Mouse (Mus musculus) liver, embryonic 16.5 days (tissue): Measurements from ENCODE around the gene B4galt2. TPM values are rescaled to one million over a fixed set of nuclear protein-coding genes. Genes with fewer than 3 reads are reported as not detected.

ENCODE experiments used
- ATAC-seq: fragments of 200-750 bp; cut with Nextera tagmentation; 2 replicates; pipeline ENCODE4 v1.8.0; 2017; ENCODE audit warnings: low read depth, mild to moderate bottlenecking, moderate number of reproducible peaks, moderate library complexity
- H3K27ac ChIP-seq: fragments of 300-500 bp; sonication (generic); 2 replicates; pipeline ENCODE4 v1.5.1; 2014; ENCODE audit warnings: mild to moderate bottlenecking, low read length
- H3K27me3 ChIP-seq: fragments of 300-500 bp; sonication (generic); 2 replicates; pipeline ENCODE4 v1.6.1; 2014; ENCODE audit warnings: low read depth, low read length, mixed read lengths; ENCODE audit not compliant: control insufficient read depth, insufficient read depth
- H3K36me3 ChIP-seq: fragments of 300-500 bp; sonication (generic); 2 replicates; pipeline ENCODE4 v1.6.1; 2014; ENCODE audit warnings: mild to moderate bottlenecking; ENCODE audit not compliant: control insufficient read depth, insufficient read depth
- H3K4me1 ChIP-seq: fragments of 300-500 bp; sonication (generic); 2 replicates; pipeline ENCODE4 v1.6.1; 2014; ENCODE audit warnings: low read depth, low read length, mixed read lengths; ENCODE audit not compliant: control insufficient read depth
- H3K4me2 ChIP-seq: fragments of 300-500 bp; sonication (generic); 2 replicates; pipeline ENCODE4 v1.6.1; 2014; ENCODE audit warnings: low read depth, low read length, mixed read lengths
- H3K4me3 ChIP-seq: fragments of 300-500 bp; sonication (generic); 2 replicates; pipeline ENCODE4 v1.5.1; 2014; ENCODE audit warnings: low read depth, mild to moderate bottlenecking, low read length
- H3K9ac ChIP-seq: fragments of 300-500 bp; sonication (generic); 2 replicates; pipeline ENCODE4 v1.6.1; 2014; ENCODE audit warnings: low read depth, low read length
- H3K9me3 ChIP-seq: fragments of 300-500 bp; sonication (generic); replicated peaks from 2 replicates; pipeline ENCODE4 v1.6.1; 2016; ENCODE audit warnings: low read length; ENCODE audit not compliant: control insufficient read depth
- WGBS: fragments of 180-500 bp; shearing (Covaris S2); extraction: QIAGEN DNeasy Blood & Tissue Kit; methylation state at CpG from one replicate; pipeline ENCODE4 v1.1.7; 2014; ENCODE audit not compliant: insufficient replicate concordance; 5-methylcytosine and 5-hydroxymethylcytosine counted together
- polyA plus RNA-seq: library from polyadenylated mRNA; unstranded; fragments of >200 nt; fragmentation: Nextera tagmentation; extraction: Ambion mirVana; gene quantifications from 2 replicates; pipeline ENCODE4 v1.2.1, GENCODE M21; 2015

B4galt2 gene
- polyA plus RNA-seq, 1 experiment from 2014 or later, result 1.3 TPM

- Histone ChIP-seq H3K9ac (peak overlapping the region; percentile 99), H3K36me3 (no peaks in the 10 kb centered on the region; the same call in 1 of the 2 replicates), H3K9me3 (no peaks in the 10 kb centered on the region), H3K27ac (peak overlapping the region; percentile 100), H3K4me1 (peaks cover 71% of the 10 kb centered on the region), H3K27me3 (peaks cover 9% of the 10 kb centered on the region), H3K4me3 (peak overlapping the region; percentile 46), H3K4me2 (peak overlapping the region; percentile 96)
- peak; percentile 51 for ATAC-seq
- WGBS, result 25% methylated on average over 9 of the region's 9 CpGs
Measured at GRCm38 (mm10) chr4:117831920-117832691, 51.2 kb downstream of the B4galt2 start.

- 44% methylated on average over 2 of the region's 2 CpGs for WGBS
- Histone ChIP-seq H3K27ac (peak overlapping the region; percentile 100), H3K4me3 (peak overlapping the region; percentile 46), H3K9me3 (no peaks in the 10 kb centered on the region), H3K27me3 (peaks cover 14% of the 10 kb centered on the region), H3K36me3 (no peaks in the 10 kb centered on the region), H3K9ac (peak overlapping the region; percentile 99), H3K4me1 (peaks cover 66% of the 10 kb centered on the region), H3K4me2 (peak overlapping the region; percentile 96)
- no peak for ATAC-seq
Measured at GRCm38 (mm10) chr4:117831499-117831898, 51.8 kb downstream of the B4galt2 start.

GRCm38 (mm10) chr4:117830801-117831200, 52.5 kb downstream of the B4galt2 start:
- Histone ChIP-seq H3K27me3 (peaks cover 17% of the 10 kb centered on the region), H3K4me1 (peaks cover 66% of the 10 kb centered on the region), H3K9ac (peak overlapping the region; percentile 99), H3K36me3 (no peaks in the 10 kb centered on the region), H3K4me3 (peak overlapping the region; percentile 34), H3K27ac (peak overlapping the region; percentile 100), H3K9me3 (no peaks in the 10 kb centered on the region), H3K4me2 (peak overlapping the region; percentile 96)
- no peak for ATAC-seq
- WGBS, result 68% methylated on average over 9 of the region's 9 CpGs

GRCm38 (mm10) chr4:117830124-117830551, 53.1 kb downstream of the B4galt2 start:
- Histone ChIP-seq H3K4me3 (peak overlapping the region; percentile 57), H3K36me3 (no peaks in the 10 kb centered on the region), H3K27me3 (peaks cover 22% of the 10 kb centered on the region), H3K9me3 (no peaks in the 10 kb centered on the region), H3K4me2 (peak overlapping the region; percentile 96), H3K9ac (peak overlapping the region; percentile 99), H3K4me1 (peaks cover 66% of the 10 kb centered on the region), H3K27ac (peak overlapping the region; percentile 100)
- WGBS, result 3% methylated on average over 5 of the region's 5 CpGs
- ATAC-seq, result peak; percentile 92

- ATAC-seq, result peak; percentile 23
- H3K4me1 ChIP-seq, result peaks cover 62% of the 10 kb centered on the region
- 6% methylated on average over 12 of the region's 12 CpGs for WGBS
- peaks cover 24% of the 10 kb centered on the region for H3K27me3 ChIP-seq
- peak overlapping the region; percentile 82 for H3K9ac ChIP-seq
- H3K4me3 ChIP-seq, result peak overlapping the region; percentile 57
- H3K4me2 ChIP-seq, result peak overlapping the region; percentile 96
- H3K36me3 ChIP-seq, result no peaks in the 10 kb centered on the region
- peak overlapping the region; percentile 100 for H3K27ac ChIP-seq
- no peaks in the 10 kb centered on the region for H3K9me3 ChIP-seq
Measured at GRCm38 (mm10) chr4:117829260-117830123, 53.8 kb downstream of the B4galt2 start.

- WGBS, result 53% methylated on average over 8 of the region's 8 CpGs
- Histone ChIP-seq H3K4me3 (no peak overlapping the region), H3K27ac (peak overlapping the region; percentile 65), H3K4me2 (no peak overlapping the region), H3K27me3 (peaks cover 27% of the 10 kb centered on the region), H3K36me3 (no peaks in the 10 kb centered on the region), H3K9me3 (no peaks in the 10 kb centered on the region), H3K4me1 (peaks cover 53% of the 10 kb centered on the region), H3K9ac (peak overlapping the region; percentile 82; the same call in 1 of the 2 replicates)
- no peak for ATAC-seq
Measured at GRCm38 (mm10) chr4:117828572-117829145, 54.6 kb downstream of the B4galt2 start.

Other genes starting within 250 kb of the B4galt2 start
- gene Dmap1, start 201.2 kb downstream of the B4galt2 start, polyA plus RNA-seq, result 15.8 and 17.1 TPM in 2 replicates
- gene Gm12845, start 159.1 kb downstream of the B4galt2 start, polyA plus RNA-seq, result not detected in 2 replicates
- 0.05 TPM in 1 of 2 replicates, not detected in the other for gene Klf17, start 117.8 kb downstream of the B4galt2 start, polyA plus RNA-seq
- gene Slc6a9, start 49.0 kb downstream of the B4galt2 start, polyA plus RNA-seq, result 46.7 and 53.7 TPM in 2 replicates
- 0.88 and 1.1 TPM in 2 replicates for gene Ccdc24, start 10.9 kb downstream of the B4galt2 start, polyA plus RNA-seq
- gene Atp6v0b, start 3.8 kb upstream of the B4galt2 start, polyA plus RNA-seq, result 160 and 165 TPM in 2 replicates
- 5.1 and 5.8 TPM in 2 replicates for gene Dph2, start 8.5 kb upstream of the B4galt2 start, polyA plus RNA-seq
- gene Ipo13, start 31.5 kb upstream of the B4galt2 start, polyA plus RNA-seq, result 17.4 and 17.5 TPM in 2 replicates
- 2.2 and 2.3 TPM in 2 replicates for gene Artn, start 46.3 kb upstream of the B4galt2 start, polyA plus RNA-seq